Mouse (Mus musculus) liver, postnatal 0 days (tissue): ENCODE results near the gene Sh3tc1.

Experiments used
- CTCF ChIP-seq: sonication (generic); IDR thresholded peaks from 2 replicates; pipeline ENCODE4 v1.5.1; 2016; ENCODE audit warnings: antibody characterized with exemption, low read depth
- EP300 ChIP-seq: IDR thresholded peaks from 2 replicates; pipeline ENCODE4 v1.6.1; 2016; ENCODE audit warnings: antibody characterized with exemption, low read depth, mild to moderate bottlenecking

DNA sequence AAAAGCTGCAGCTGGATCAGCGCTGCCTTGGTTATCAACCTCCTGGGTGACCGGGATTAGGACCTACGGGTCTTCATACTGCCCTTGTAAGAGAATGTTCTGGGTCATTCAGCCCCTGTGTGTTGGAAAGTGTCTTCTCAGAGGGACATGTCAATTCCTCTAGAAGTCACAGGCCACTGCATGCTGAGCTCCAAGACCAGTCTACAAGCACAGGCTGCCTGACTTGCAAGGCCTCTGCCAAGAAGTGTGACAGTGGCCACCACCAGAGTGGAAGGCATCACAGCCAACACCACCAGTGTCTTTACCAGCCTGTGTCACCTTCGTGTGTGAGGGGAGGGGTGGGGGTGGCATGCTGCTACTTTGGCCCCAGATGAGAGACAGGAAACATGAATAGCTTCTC, 16.2 kb upstream of the Sh3tc1 start:
- TF ChIP-seq CTCF (no peak), EP300 (no peak)
